In the genomic region with DNA sequence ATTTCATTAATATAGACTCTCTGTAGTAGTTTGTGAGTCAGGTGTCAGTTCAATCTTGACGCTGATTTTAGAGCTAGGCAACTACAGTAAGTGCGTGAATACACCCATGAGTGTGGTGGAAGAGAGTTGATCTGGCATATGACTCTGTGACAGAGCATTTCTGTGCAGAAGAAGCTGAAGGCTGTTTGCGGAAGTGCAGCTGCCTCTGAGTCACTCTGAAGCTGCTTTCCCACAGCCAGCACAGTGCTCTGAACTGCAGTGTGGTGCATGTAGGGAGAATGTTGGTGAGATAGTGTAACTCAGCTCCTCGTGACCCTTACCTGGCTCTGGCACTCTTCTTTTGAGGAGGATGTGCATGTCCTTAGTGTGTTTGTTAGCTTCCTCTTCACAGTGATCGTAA, we compare ENCODE assay signal across 6 mouse cellular contexts.
"Had no signal": no experiment of that assay in that cellular context is flagged by ENCODE, and none has a peak within 500 bp of the region (broad histone marks: within the 10 kb centered on the region; RNA-seq: fewer than 3 reads in every experiment).

No protein-coding gene starts in this region.

- DNase-seq: kidney, adult 18-20 months; kidney, postnatal 10 days; kidney, postnatal 4 days; lung, adult 2 months; lung, postnatal 36 days; thymus, postnatal 4 days had no signal
